8 mouse cellular contexts compared by ENCODE assay signal in the genomic region with DNA sequence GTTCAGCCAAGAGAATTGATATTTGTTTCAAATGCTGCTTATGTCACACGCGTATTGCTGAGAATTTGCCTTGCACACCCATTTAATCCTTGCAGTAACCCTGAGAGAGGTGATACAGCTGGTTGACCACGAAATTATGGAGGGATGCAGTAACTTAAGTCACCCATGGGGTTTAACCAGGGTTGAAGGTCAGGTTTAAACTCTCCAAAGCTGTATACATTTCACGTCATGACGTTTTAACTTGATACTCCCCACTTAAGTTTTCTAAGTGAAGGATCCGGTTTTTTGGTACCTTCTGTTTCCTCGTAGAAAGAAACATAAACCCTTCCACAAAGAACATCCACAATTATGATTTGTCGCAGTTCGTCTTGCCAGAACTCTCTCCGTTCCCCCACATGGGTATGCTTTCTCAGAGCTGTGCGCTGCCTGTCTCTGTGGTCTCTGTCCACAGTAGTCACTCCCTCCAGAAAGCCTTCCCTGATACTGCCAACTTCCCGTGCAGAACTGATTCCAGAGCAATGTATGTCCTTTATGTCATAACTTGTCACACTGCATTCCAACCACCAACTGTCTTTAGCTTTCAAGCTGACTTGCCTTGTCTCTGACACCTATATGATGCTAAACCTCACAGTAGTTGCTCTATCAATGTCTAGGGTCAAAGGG. TPM values are rescaled to one million over a fixed set of nuclear protein-coding genes. Genes with fewer than 3 reads are reported as not detected.
DNase-seq lines count a peak whose midpoint lies in the region; ATAC-seq and TF ChIP-seq lines count a peak whose summit lies in the region.

No protein-coding gene starts in this region.

- WGBS in lung, postnatal 0 days, result 7% methylated on average over 12 of the region's 12 CpGs
- under 1% methylated on average over 12 of the region's 12 CpGs for WGBS in embryonic facial prominence, embryonic 13.5 days
- WGBS in intestine, embryonic 14.5 days, result 3% methylated on average over 12 of the region's 12 CpGs
- 3% methylated on average over 12 of the region's 12 CpGs for WGBS in midbrain, embryonic 15.5 days

- TF ChIP-seq EP300 in lung, postnatal 0 days (IDR thresholded peaks at IDR 0.05), result no peak

- no peaks in the 10 kb centered on the region for H3K27me3 ChIP-seq in lung, postnatal 0 days (replicated peaks; ENCODE audit: insufficient read depth, low read length)
- no peaks in the 10 kb centered on the region for H3K27me3 ChIP-seq in embryonic facial prominence, embryonic 13.5 days
- no peaks in the 10 kb centered on the region for H3K27me3 ChIP-seq in intestine, embryonic 14.5 days (replicated peaks; ENCODE audit: control insufficient read depth, insufficient read depth, low read length)
- no peaks in the 10 kb centered on the region for H3K27me3 ChIP-seq in midbrain, embryonic 15.5 days (replicated peaks)

- peaks cover 12% of the 10 kb centered on the region; the same call in 1 of the 2 replicates for H3K4me1 ChIP-seq in lung, postnatal 0 days (ENCODE audit: insufficient read depth, low read depth, low read length)
- peaks cover 31% of the 10 kb centered on the region for H3K4me1 ChIP-seq in embryonic facial prominence, embryonic 13.5 days
- H3K4me1 ChIP-seq in intestine, embryonic 14.5 days (replicated peaks; ENCODE audit: control insufficient read depth, insufficient read depth, low read length), result peaks cover 37% of the 10 kb centered on the region
- peaks cover 29% of the 10 kb centered on the region for H3K4me1 ChIP-seq in midbrain, embryonic 15.5 days

- H3K9ac ChIP-seq in lung, postnatal 0 days (replicated peaks; ENCODE audit: low read depth), result peak overlapping the region; percentile 83; the same call in 1 of the 2 replicates
- H3K9ac ChIP-seq in embryonic facial prominence, embryonic 13.5 days, result peak overlapping the region; percentile 95
- peak overlapping the region; percentile 77 for H3K9ac ChIP-seq in intestine, embryonic 14.5 days (ENCODE audit: low read length)
- H3K9ac ChIP-seq in midbrain, embryonic 15.5 days, result peak overlapping the region; percentile 91

- H3K27ac ChIP-seq in lung, postnatal 0 days (ENCODE audit: low read length), result peak overlapping the region; percentile 97; the same call in 1 of the 2 replicates
- H3K27ac ChIP-seq in embryonic facial prominence, embryonic 13.5 days, result peak overlapping the region; percentile 98
- H3K27ac ChIP-seq in intestine, embryonic 14.5 days (ENCODE audit: low read depth), result peak overlapping the region; percentile 86; the same call in 1 of the 2 replicates
- H3K27ac ChIP-seq in midbrain, embryonic 15.5 days, result peak overlapping the region; percentile 98

- H3K4me2 ChIP-seq in lung, postnatal 0 days (replicated peaks; ENCODE audit: low read depth, low read length), result peak overlapping the region; percentile 90
- peak overlapping the region; percentile 93 for H3K4me2 ChIP-seq in embryonic facial prominence, embryonic 13.5 days
- H3K4me2 ChIP-seq in intestine, embryonic 14.5 days (ENCODE audit: low read length), result peak overlapping the region; percentile 60
- peak overlapping the region; percentile 73 for H3K4me2 ChIP-seq in midbrain, embryonic 15.5 days

- no peak for ATAC-seq in lung, postnatal 0 days
- no peak for ATAC-seq in embryonic facial prominence, embryonic 13.5 days (ENCODE audit: insufficient number of reproducible peaks, insufficient read depth, low FRiP score, low TSS enrichment, low read depth)
- ATAC-seq in intestine, embryonic 14.5 days (replicated peaks; ENCODE audit: low FRiP score, low TSS enrichment, low read depth), result peak; percentile 26; the same call in 1 of the 2 replicates
- ATAC-seq in midbrain, embryonic 15.5 days (replicated peaks), result peak; percentile 40; the same call in 1 of the 2 replicates

- no peak for DNase-seq in lung, postnatal 0 days (ENCODE audit: low spot score)
- no peak for DNase-seq in lung, postnatal 10 days
- peak; percentile 57 for DNase-seq in intestine, embryonic 14.5 days (ENCODE audit: low spot score)
- DNase-seq in layer of hippocampus, adult 9-11 months, result no peak
- DNase-seq in layer of hippocampus, adult 18-20 months (ENCODE audit: low spot score in 2 of 2), result no peak
- DNase-seq in right cerebral cortex, postnatal 14 days, result no peak

- no peaks in the 10 kb centered on the region for H3K36me3 ChIP-seq in lung, postnatal 0 days (ENCODE audit: insufficient read depth, low read length)
- no peaks in the 10 kb centered on the region for H3K36me3 ChIP-seq in embryonic facial prominence, embryonic 13.5 days
- no peaks in the 10 kb centered on the region for H3K36me3 ChIP-seq in intestine, embryonic 14.5 days (ENCODE audit: control insufficient read depth, insufficient read depth, low read length)
- H3K36me3 ChIP-seq in midbrain, embryonic 15.5 days (replicated peaks), result no peaks in the 10 kb centered on the region

- no peak for TF ChIP-seq CTCF in lung, postnatal 0 days (IDR thresholded peaks at IDR 0.05)

- no peaks in the 10 kb centered on the region for H3K9me3 ChIP-seq in lung, postnatal 0 days (ENCODE audit: low read length)
- no peaks in the 10 kb centered on the region for H3K9me3 ChIP-seq in embryonic facial prominence, embryonic 13.5 days
- no peaks in the 10 kb centered on the region for H3K9me3 ChIP-seq in intestine, embryonic 14.5 days (ENCODE audit: control insufficient read depth, low read length)
- no peaks in the 10 kb centered on the region for H3K9me3 ChIP-seq in midbrain, embryonic 15.5 days

- peak overlapping the region; percentile 97 for H3K4me3 ChIP-seq in lung, postnatal 0 days (ENCODE audit: low read depth, low read length)
- H3K4me3 ChIP-seq in embryonic facial prominence, embryonic 13.5 days, result peak overlapping the region; percentile 96
- peak overlapping the region; percentile 55 for H3K4me3 ChIP-seq in intestine, embryonic 14.5 days (ENCODE audit: low read depth, low read length)
- H3K4me3 ChIP-seq in midbrain, embryonic 15.5 days, result peak overlapping the region; percentile 49

RNA-seq across cellular contexts. Expression of a gene that starts 0.6 kb away (rescaled TPM):
- polyA plus RNA-seq in lung, postnatal 0 days (2015; fragmentation: Nextera tagmentation; extraction: Ambion mirVana), result 7.7 and 9.3 TPM in 2 replicates
- polyA plus RNA-seq in embryonic facial prominence, embryonic 13.5 days (2015; fragmentation: Nextera tagmentation; extraction: Ambion mirVana), result 12.3 and 13.9 TPM in 2 replicates
- polyA plus RNA-seq in intestine, embryonic 14.5 days (2014; fragmentation: Nextera tagmentation; extraction: Ambion mirVana), result 14.2 and 16.2 TPM in 2 replicates
- 31.1 and 31.2 TPM in 2 replicates for polyA plus RNA-seq in midbrain, embryonic 15.5 days (2015; fragmentation: Nextera tagmentation; extraction: Ambion mirVana)
- 100 to 1,000 TPM; 129 to 136 TPM for total RNA-seq in layer of hippocampus, adult 18-20 months (2021)

Comparison
In these comparisons a context has a peak if more than half of its experiments do, and no peak if none do; other contexts are left out.
1. ATAC-seq: peak in intestine, embryonic 14.5 days (single experiment) and midbrain, embryonic 15.5 days (single experiment); none in lung, postnatal 0 days (single experiment) and embryonic facial prominence, embryonic 13.5 days (single experiment).
2. Peak in every context shown above with its lines, with median percentiles within 50 percentile points of each other: H3K27ac ChIP-seq, H3K4me2 ChIP-seq, H3K4me3 ChIP-seq and H3K9ac ChIP-seq.